Mouse (Mus musculus): ENCODE measurements around the gene Cmtm7. TPM values are rescaled to one million over a fixed set of nuclear protein-coding genes. Genes with fewer than 3 reads are reported as not detected.

The Cmtm7 gene
- polyA plus RNA-seq (2012; rRNA removed), result 54.8 and 57.0 TPM in 2 replicates

DNA sequence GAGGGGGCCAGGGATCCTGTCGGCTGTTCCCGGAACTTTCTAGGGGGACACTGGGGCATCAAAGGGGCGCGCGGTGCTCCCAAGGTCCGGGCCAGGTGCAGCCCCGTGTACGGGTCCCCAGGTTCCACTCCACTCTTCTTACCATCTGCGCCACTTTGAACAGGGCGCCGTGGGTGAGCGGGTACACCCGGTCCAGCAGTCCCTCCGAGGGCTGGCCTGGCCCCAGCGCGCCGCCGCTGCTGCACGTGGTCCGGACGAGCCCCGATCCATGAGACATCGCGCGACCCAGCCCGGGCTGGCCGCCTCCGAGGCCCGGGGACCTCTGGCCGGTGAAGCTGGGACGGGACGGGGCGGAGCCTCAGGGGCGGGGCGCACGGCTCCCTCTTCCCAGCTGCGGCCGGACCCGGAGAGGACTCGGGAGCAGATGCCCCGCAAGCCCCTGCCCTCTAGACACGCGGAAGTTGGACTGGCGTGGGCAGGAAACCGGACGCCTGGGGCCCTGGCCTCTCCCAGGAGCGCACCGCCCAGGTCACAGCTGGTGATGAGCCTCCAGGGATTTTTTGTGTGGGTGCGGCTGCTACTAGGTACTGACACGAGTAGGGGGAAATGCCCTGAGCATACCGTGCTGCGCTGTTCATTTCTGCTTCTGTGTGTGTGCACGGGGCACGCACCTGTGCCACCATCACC is at the start of gene Cmtm7:
TSS of gene Cmtm7 (minus strand) at position 331 of the 687 bp plus-strand sequence.

DNA sequence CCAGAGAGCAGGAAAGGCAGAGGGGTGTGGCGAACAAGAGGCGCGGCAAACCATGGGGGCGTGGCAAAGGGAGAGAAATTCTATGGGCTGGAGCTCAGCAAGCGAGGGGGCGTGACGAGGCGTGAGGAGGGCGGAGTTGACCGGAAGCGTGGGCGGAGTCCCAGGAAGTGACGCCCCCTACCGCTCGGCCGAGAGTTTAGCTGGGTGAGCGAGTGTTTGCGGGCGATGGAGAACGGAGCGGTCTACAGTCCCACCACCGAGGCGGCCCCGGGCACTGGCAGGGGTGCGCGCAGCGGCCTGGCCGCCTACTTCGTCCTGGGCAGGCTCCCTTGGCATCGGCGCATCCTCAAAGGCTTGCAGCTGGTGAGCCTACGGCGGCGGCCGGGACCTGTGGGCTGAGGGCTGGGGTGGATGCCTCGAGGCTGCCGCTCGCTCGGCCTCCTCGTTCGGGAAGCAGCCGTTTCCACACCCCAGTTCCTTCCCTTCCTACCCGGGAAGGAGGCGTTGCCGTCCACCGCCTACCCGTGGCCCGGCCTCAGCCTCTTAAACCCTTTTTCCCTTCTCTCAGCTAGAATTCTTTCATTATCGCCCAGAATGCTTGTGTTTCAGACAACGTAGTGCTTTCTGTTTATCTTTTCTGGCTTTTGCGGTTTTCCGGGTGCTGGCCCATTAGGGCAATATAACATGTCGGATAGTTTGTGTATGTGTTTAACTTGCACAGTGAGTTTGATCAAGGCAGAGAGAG is 50.5 kb downstream of the Cmtm7 start, which contains the start of gene Cmtm6:
TSS of gene Cmtm6 (plus strand) at position 106 of the 745 bp plus-strand sequence.

Other genes starting within 250 kb of the Cmtm7 start
- gene Trim71, start 217.5 kb downstream of the Cmtm7 start, polyA plus RNA-seq (2012; rRNA removed), result 0.11 and 0.20 TPM in 2 replicates
- gene Cnot10, start 141.7 kb downstream of the Cmtm7 start, polyA plus RNA-seq (2012; rRNA removed), result 18.3 and 19.5 TPM in 2 replicates
- gene Dync1li1, start 93.1 kb downstream of the Cmtm7 start, polyA plus RNA-seq (2012; rRNA removed), result 9.3 and 9.4 TPM in 2 replicates
- gene Cmtm6, start 50.7 kb downstream of the Cmtm7 start, polyA plus RNA-seq (2012; rRNA removed), result 22.0 and 23.0 TPM in 2 replicates
- 61.0 and 62.6 TPM in 2 replicates for gene Cmtm8, start 62.3 kb upstream of the Cmtm7 start, polyA plus RNA-seq (2012; rRNA removed)
- 7.7 and 8.3 TPM in 2 replicates for gene Gpd1l, start 152.1 kb upstream of the Cmtm7 start, polyA plus RNA-seq (2012; rRNA removed)
- gene Osbpl10, start 196.7 kb upstream of the Cmtm7 start, polyA plus RNA-seq (2012; rRNA removed), result 0.26 and 0.41 TPM in 2 replicates
- gene Rps27rt, start 200.9 kb upstream of the Cmtm7 start, polyA plus RNA-seq (2012; rRNA removed), result 35.3 and 45.8 TPM in 2 replicates